Mouse (Mus musculus): ENCODE data around the gene Cachd1. TPM values are rescaled to one million over a fixed set of nuclear protein-coding genes. Genes with fewer than 3 reads are reported as not detected.
A peak's percentile ranks its signal among the peaks of the same experiment; 100 is the strongest.

Gene Cachd1
- polyA plus RNA-seq, 1 experiment from 2014 or later, result 39.7 TPM

- WGBS, result 75% methylated on average over 2 of the region's 2 CpGs
- no peak for ATAC-seq (ENCODE audit: insufficient number of reproducible peaks, insufficient read depth, low FRiP score, low TSS enrichment, low read depth)
- H3K4me3 ChIP-seq (replicated peaks), result no peak overlapping the region
- H3K27ac ChIP-seq, result no peak overlapping the region
- no peaks in the 10 kb centered on the region for H3K4me1 ChIP-seq (replicated peaks)
- H3K4me2 ChIP-seq, result no peak overlapping the region
- peaks cover 14% of the 10 kb centered on the region for H3K9me3 ChIP-seq
- no peak overlapping the region for H3K9ac ChIP-seq (replicated peaks)
- no peaks in the 10 kb centered on the region for H3K27me3 ChIP-seq
- no peaks in the 10 kb centered on the region for H3K36me3 ChIP-seq
Measured at GRCm38 (mm10) chr4:101026995-101027394, 250.5 kb downstream of the Cachd1 start.

DNA sequence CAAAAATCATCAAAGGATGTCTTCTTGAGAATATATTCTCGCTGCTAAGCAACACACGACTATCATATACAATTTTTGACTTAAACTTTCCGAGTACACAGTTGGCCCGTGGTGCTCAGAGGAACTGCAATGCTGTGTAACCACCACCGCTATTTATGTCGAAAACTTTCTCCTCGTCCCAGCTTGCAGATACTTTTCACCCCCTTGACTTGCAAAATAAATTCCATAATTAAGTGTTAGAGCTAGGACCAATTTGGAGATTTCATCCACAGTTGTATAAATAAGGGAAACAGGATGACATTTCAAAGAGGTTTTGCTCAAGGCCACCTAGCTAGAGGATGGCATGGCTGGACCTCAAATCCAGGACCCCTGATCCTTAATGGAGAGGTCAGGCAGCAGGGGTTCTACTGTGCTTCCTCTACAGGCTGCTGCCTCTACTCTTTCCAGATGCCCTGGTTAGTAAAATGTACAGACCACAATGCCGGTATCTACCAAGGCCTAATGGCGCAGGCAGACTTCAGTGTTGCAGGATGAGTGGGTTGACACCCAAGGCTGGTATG, 251.5 kb downstream of the Cachd1 start:
- H3K4me3 ChIP-seq (replicated peaks), result no peak overlapping the region
- H3K4me1 ChIP-seq (replicated peaks), result no peaks in the 10 kb centered on the region
- no peak overlapping the region for H3K27ac ChIP-seq
- no peaks in the 10 kb centered on the region for H3K27me3 ChIP-seq
- H3K4me2 ChIP-seq, result no peak overlapping the region
- no peak overlapping the region for H3K9ac ChIP-seq (replicated peaks)
- H3K36me3 ChIP-seq, result no peaks in the 10 kb centered on the region
- ATAC-seq (ENCODE audit: insufficient number of reproducible peaks, insufficient read depth, low FRiP score, low TSS enrichment, low read depth), result no peak
- peaks cover 6% of the 10 kb centered on the region for H3K9me3 ChIP-seq
- WGBS, result 88% methylated on average over 9 of the region's 9 CpGs

GRCm38 (mm10) chr4:101033047-101033446, 256.6 kb downstream of the Cachd1 start:
- WGBS, result 71% methylated on average over 3 of the region's 3 CpGs
- H3K27ac ChIP-seq, result no peak overlapping the region
- no peak for ATAC-seq (ENCODE audit: insufficient number of reproducible peaks, insufficient read depth, low FRiP score, low TSS enrichment, low read depth)
- H3K4me1 ChIP-seq (replicated peaks), result no peaks in the 10 kb centered on the region
- no peak overlapping the region for H3K9ac ChIP-seq (replicated peaks)
- H3K9me3 ChIP-seq, result no peaks in the 10 kb centered on the region
- H3K4me3 ChIP-seq (replicated peaks), result no peak overlapping the region
- H3K36me3 ChIP-seq, result no peaks in the 10 kb centered on the region
- H3K27me3 ChIP-seq, result no peaks in the 10 kb centered on the region
- H3K4me2 ChIP-seq, result no peak overlapping the region

GRCm38 (mm10) chr4:101035131-101035530, 258.7 kb downstream of the Cachd1 start:
- no peaks in the 10 kb centered on the region for H3K4me1 ChIP-seq (replicated peaks)
- WGBS, result 81% methylated on average over 5 of the region's 5 CpGs
- no peak overlapping the region for H3K4me3 ChIP-seq (replicated peaks)
- no peak for ATAC-seq (ENCODE audit: insufficient number of reproducible peaks, insufficient read depth, low FRiP score, low TSS enrichment, low read depth)
- H3K4me2 ChIP-seq, result no peak overlapping the region
- no peaks in the 10 kb centered on the region for H3K9me3 ChIP-seq
- no peak overlapping the region for H3K27ac ChIP-seq
- no peaks in the 10 kb centered on the region for H3K27me3 ChIP-seq
- no peaks in the 10 kb centered on the region for H3K36me3 ChIP-seq
- no peak overlapping the region for H3K9ac ChIP-seq (replicated peaks)

DNA sequence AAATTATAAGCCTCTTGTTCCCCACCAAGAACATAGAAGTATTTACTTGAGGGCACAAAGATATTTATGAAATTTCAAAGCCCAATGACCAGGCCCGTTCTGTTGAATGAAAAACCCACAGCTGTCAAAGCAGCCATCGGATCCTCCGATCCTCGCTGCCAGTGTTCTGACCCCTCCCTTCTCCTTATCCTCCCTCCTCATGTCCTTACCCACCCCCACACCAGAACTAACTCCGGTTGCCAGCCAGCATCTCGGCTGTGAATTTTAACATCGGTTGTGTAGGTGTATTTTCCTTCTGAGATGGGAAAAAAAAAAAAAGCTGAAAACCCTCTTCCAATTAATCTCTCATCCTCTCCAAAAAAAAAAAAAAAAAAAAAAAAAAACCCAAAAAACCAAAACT, 260.7 kb downstream of the Cachd1 start:
- Histone ChIP-seq H3K4me2 (no peak overlapping the region), H3K36me3 (no peaks in the 10 kb centered on the region), H3K27ac (no peak overlapping the region), H3K9ac (replicated peaks) (no peak overlapping the region), H3K4me1 (replicated peaks) (no peaks in the 10 kb centered on the region), H3K4me3 (replicated peaks) (no peak overlapping the region), H3K9me3 (no peaks in the 10 kb centered on the region), H3K27me3 (no peaks in the 10 kb centered on the region)
- WGBS, result 64% methylated on average over 7 of the region's 7 CpGs
- ATAC-seq (ENCODE audit: insufficient number of reproducible peaks, insufficient read depth, low FRiP score, low TSS enrichment, low read depth), result no peak

- Histone ChIP-seq H3K27me3 (no peaks in the 10 kb centered on the region), H3K9ac (replicated peaks) (no peak overlapping the region), H3K36me3 (no peaks in the 10 kb centered on the region), H3K4me3 (replicated peaks) (no peak overlapping the region), H3K4me1 (replicated peaks) (no peaks in the 10 kb centered on the region), H3K27ac (no peak overlapping the region), H3K9me3 (no peaks in the 10 kb centered on the region), H3K4me2 (no peak overlapping the region)
- WGBS, result 75% methylated on average over 2 of the region's 2 CpGs
- ATAC-seq (ENCODE audit: insufficient number of reproducible peaks, insufficient read depth, low FRiP score, low TSS enrichment, low read depth), result 0 out of 2 replicates have a peak, but pooled peaks have one; percentile 52
Measured at GRCm38 (mm10) chr4:101043691-101044090, 267.2 kb downstream of the Cachd1 start.

DNA sequence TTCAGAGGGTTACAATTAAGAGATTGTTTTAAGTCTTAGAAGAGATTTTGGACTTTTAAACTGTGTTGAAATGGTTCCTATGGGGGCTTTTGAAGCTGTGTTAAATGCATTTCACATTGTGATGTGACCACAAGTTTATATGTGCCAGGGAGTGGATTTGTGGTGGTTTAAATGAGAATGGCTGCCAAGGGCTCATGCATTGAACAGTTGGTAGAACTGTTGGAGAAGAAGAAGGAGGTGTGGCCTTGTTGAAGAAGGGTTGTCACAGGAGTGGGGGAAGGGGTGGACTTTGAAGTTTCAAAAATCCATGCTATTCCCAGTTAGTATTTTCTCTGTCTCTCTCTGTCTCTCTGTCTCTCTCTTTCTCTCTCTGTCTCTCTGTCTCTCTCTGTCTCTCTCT, 267.7 kb downstream of the Cachd1 start:
- H3K9ac ChIP-seq (replicated peaks), result no peak overlapping the region
- H3K4me3 ChIP-seq (replicated peaks), result no peak overlapping the region
- no peaks in the 10 kb centered on the region for H3K36me3 ChIP-seq
- H3K27ac ChIP-seq, result no peak overlapping the region
- no peak overlapping the region for H3K4me2 ChIP-seq
- H3K27me3 ChIP-seq, result no peaks in the 10 kb centered on the region
- H3K4me1 ChIP-seq (replicated peaks), result no peaks in the 10 kb centered on the region
- H3K9me3 ChIP-seq, result no peaks in the 10 kb centered on the region
- ATAC-seq (ENCODE audit: insufficient number of reproducible peaks, insufficient read depth, low FRiP score, low TSS enrichment, low read depth), result no peak

GRCm38 (mm10) chr4:101046576-101046975, 270.1 kb downstream of the Cachd1 start:
- no peak for ATAC-seq (ENCODE audit: insufficient number of reproducible peaks, insufficient read depth, low FRiP score, low TSS enrichment, low read depth)
- Histone ChIP-seq H3K9ac (replicated peaks) (no peak overlapping the region), H3K4me2 (no peak overlapping the region), H3K36me3 (no peaks in the 10 kb centered on the region), H3K27ac (no peak overlapping the region), H3K27me3 (no peaks in the 10 kb centered on the region), H3K9me3 (no peaks in the 10 kb centered on the region), H3K4me3 (replicated peaks) (no peak overlapping the region), H3K4me1 (replicated peaks) (no peaks in the 10 kb centered on the region)
- 71% methylated on average over 4 of the region's 4 CpGs for WGBS

GRCm38 (mm10) chr4:101062146-101062545, 285.7 kb downstream of the Cachd1 start:
- Histone ChIP-seq H3K4me3 (replicated peaks) (no peak overlapping the region), H3K4me1 (replicated peaks) (no peaks in the 10 kb centered on the region), H3K27ac (no peak overlapping the region), H3K9me3 (peaks cover 6% of the 10 kb centered on the region; the same call in 1 of the 2 replicates), H3K4me2 (no peak overlapping the region), H3K9ac (replicated peaks) (no peak overlapping the region), H3K36me3 (no peaks in the 10 kb centered on the region), H3K27me3 (no peaks in the 10 kb centered on the region)
- no peak for ATAC-seq (ENCODE audit: insufficient number of reproducible peaks, insufficient read depth, low FRiP score, low TSS enrichment, low read depth)
- WGBS, result 71% methylated on average over 2 of the region's 2 CpGs

GRCm38 (mm10) chr4:101066401-101066800, 289.9 kb downstream of the Cachd1 start:
- peaks cover 7% of the 10 kb centered on the region; the same call in 1 of the 2 replicates for H3K4me1 ChIP-seq (replicated peaks)
- H3K4me3 ChIP-seq (replicated peaks), result no peak overlapping the region
- H3K36me3 ChIP-seq, result no peaks in the 10 kb centered on the region
- no peak overlapping the region for H3K27ac ChIP-seq
- peaks cover 2% of the 10 kb centered on the region; the same call in 1 of the 2 replicates for H3K9me3 ChIP-seq
- H3K9ac ChIP-seq (replicated peaks), result no peak overlapping the region
- no peaks in the 10 kb centered on the region for H3K27me3 ChIP-seq
- no peak overlapping the region for H3K4me2 ChIP-seq
- WGBS, result 32% methylated on average over 5 of the region's 5 CpGs
- ATAC-seq (ENCODE audit: insufficient number of reproducible peaks, insufficient read depth, low FRiP score, low TSS enrichment, low read depth), result no peak

- Histone ChIP-seq H3K9me3 (no peaks in the 10 kb centered on the region), H3K27me3 (no peaks in the 10 kb centered on the region), H3K4me1 (replicated peaks) (peaks cover 7% of the 10 kb centered on the region; the same call in 1 of the 2 replicates), H3K4me3 (replicated peaks) (peak within 1 kb of the TSS; percentile 85), H3K27ac (peak within 1 kb of the TSS; percentile 80), H3K36me3 (no peaks in the 10 kb centered on the region), H3K4me2 (peak within 1 kb of the TSS; percentile 86), H3K9ac (replicated peaks) (peak within 1 kb of the TSS; percentile 82)
- WGBS, result under 1% methylated on average over 36 of the region's 54 CpGs
- ATAC-seq (ENCODE audit: insufficient number of reproducible peaks, insufficient read depth, low FRiP score, low TSS enrichment, low read depth), result peak; percentile 82
Measured at GRCm38 (mm10) chr4:101068786-101069153, 292.3 kb downstream of the Cachd1 start, which contains the start of gene Raver2. Raver2 (plus strand) TSS chr4:101068983.
